Mouse (Mus musculus): ENCODE measurements at regions not wholly inside any gene's neighbourhood (a gene's known extent, or its start where the extent isn't known, plus 50 kb on each side); places are given as distances from the start of the nearest gene placed in this dataset.

DNA sequence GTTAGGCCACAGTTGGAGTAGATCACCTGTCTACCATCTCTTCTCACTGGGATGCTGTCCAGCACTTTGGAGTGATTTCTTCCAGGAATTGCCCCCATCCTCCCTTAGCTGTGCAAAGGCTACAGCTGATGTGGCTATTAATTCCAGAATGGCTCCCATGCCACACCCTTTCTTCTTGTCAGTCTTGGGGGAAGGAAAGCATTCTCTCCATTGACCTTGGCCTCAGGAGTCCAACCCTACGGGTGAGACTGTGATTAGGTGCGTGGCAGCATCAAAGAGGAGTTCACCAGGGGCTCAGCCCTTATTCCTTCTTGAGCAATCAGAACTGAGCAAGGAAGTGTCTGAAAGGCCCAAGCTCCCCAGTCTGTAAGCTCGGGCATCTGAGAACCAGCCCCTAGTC, 71.7 kb upstream of the Fstl4 start:
- no peak for DNase-seq (ENCODE audit: extremely low spot score in 1 of 2, low spot score in 1 of 2)

GRCm38 (mm10) chr11:52701682-52702081, 62.8 kb upstream of the Fstl4 start:
- no peak for DNase-seq (ENCODE audit: extremely low spot score in 1 of 2, low spot score in 1 of 2)

GRCm38 (mm10) chr11:52703391-52703790, 61.0 kb upstream of the Fstl4 start:
- DNase-seq (ENCODE audit: extremely low spot score in 1 of 2, low spot score in 1 of 2): no peak

All from frontal cortex, adult 2 months (tissue).